Mouse (Mus musculus): ENCODE measurements around the gene Ccdc157.

The Ccdc157 gene

GRCm38 (mm10) chr11:4101851-4102250 is 58.2 kb downstream of the Ccdc157 start:
- DNase-seq (ENCODE audit: low read depth): no peak

GRCm38 (mm10) chr11:4099447-4099846 is 60.6 kb downstream of the Ccdc157 start:
- no peak for DNase-seq (ENCODE audit: low read depth)

DNA sequence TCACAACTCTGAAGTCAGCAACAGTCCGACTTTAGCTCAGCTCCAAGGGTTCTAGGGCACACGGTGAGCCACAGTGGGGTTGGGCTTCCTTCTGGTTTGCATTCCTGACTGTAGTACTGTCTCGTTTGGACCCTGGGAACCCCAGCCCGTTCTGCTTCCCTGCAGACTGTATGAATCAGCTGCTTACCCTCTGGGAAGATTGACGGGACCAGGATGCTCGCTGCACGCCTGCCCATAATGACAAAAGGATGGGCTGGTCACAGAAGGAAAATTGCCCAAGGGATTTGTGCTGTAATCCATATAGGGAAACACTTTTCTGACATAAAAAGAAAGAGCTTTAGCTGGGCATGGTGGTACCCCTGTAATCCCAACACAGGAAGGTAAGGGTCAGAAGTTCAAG is 61.3 kb downstream of the Ccdc157 start:
- no peak for DNase-seq (ENCODE audit: low read depth)

DNA sequence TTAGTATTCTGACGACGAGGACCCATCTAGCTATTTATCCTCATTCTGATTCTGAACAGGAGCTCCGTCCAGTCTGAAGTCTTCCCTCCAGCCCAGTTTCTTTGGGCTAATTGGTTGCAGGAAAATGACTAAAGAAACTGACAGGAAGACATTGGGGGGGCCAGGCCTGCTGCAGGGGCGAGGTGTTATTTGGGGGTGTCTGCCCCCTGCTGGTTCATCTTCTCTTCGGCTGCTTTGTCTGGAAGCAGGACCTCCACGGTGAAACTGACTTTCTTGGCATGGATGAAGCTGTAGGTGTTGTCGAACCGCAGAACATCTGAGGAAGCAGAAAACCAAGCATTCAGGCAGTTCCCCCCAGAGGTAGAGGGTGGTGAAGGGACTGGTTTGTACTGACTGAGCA is 62.0 kb downstream of the Ccdc157 start:
- no peak for DNase-seq (ENCODE audit: low read depth)

- no peak for DNase-seq (ENCODE audit: low read depth)
Measured at GRCm38 (mm10) chr11:4097091-4097621, 62.9 kb downstream of the Ccdc157 start.

DNA sequence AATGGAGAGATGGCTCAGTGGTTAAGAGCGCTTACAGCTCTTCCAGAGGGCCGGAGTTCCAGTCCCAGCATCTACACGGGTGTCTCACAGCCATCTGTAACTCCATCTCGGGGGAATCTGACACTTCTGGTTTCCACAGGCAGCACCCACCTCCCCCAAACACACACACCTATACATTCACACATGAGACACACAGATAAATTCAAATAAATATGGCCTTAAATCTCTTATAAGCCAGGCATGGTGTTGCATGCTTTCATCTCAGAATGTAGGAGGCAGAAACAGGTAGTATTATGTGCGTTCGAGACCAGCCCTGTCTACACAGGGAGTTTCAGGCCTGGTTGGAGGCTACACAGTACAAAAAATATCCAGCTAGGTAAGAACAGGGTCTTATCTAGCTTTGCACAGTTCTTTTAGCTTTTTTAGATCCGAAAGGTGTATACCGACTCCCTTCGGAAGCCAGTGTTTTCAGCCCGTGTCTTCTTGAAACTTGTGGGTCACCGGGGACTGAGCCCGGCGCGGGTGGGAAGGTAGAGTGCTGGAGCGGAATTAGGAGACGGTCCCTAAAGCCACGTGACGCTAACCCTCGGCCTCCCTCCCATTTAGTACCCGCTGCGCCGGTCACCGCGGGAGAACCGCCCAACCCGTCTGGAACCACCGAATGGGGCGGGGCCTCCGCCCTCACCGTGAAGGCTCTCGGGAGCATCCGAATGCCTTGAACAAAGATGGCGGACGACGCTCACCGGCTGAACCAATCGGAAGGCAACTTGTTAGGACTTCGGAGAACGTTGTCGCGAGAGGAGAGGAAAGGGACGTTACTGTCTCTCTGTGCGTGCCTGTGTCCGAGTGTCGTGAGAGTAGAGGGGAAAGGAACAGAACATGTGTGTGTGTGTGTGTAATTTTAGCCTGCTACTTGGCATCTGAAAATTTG is 63.8 kb downstream of the Ccdc157 start:
- peak; percentile 98 for DNase-seq (ENCODE audit: low read depth)

- DNase-seq (ENCODE audit: low read depth): no peak
Measured at GRCm38 (mm10) chr11:4095171-4096053, 64.7 kb downstream of the Ccdc157 start, which contains the start of gene Mtfp1. Mtfp1 (minus strand) TSS chr11:4095445.

DNA sequence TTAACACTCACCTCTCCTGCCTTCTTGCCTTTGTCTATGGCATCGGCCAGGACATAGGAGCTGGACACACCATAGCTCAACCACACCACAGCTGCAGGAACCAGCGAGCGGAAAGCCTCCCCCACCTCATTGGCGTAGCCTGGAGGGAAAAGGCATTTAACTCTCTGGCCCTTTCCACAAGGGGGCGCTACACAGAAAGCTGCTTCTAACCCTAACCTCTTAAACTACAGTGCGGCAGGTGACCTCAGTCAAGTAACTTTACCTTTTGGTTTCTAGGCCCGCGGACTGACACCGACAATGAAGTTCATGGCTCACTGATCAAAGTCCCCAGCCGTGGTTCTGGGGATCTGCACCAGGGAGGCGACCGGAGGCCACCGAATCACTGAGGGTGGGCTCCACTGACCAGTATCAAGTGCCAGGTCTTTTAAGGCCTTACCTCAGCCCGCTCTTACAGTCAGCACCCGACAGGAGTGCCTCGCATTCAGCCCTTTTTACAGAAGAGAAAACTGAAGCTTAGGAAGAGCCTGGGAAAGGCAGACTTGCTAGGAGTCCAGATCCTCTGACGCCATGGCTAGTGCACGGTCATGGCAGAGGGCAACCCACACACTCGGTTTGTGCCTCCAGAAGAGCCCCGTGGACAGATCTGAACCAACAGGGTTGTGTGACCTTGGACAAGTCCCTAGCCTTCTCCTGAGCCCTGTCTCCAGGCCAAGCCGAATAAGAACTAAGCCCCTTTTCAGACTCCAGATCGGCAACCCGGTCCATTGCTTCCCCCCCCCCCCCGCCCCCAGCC is 65.5 kb downstream of the Ccdc157 start:
- no peak for DNase-seq (ENCODE audit: low read depth)

DNA sequence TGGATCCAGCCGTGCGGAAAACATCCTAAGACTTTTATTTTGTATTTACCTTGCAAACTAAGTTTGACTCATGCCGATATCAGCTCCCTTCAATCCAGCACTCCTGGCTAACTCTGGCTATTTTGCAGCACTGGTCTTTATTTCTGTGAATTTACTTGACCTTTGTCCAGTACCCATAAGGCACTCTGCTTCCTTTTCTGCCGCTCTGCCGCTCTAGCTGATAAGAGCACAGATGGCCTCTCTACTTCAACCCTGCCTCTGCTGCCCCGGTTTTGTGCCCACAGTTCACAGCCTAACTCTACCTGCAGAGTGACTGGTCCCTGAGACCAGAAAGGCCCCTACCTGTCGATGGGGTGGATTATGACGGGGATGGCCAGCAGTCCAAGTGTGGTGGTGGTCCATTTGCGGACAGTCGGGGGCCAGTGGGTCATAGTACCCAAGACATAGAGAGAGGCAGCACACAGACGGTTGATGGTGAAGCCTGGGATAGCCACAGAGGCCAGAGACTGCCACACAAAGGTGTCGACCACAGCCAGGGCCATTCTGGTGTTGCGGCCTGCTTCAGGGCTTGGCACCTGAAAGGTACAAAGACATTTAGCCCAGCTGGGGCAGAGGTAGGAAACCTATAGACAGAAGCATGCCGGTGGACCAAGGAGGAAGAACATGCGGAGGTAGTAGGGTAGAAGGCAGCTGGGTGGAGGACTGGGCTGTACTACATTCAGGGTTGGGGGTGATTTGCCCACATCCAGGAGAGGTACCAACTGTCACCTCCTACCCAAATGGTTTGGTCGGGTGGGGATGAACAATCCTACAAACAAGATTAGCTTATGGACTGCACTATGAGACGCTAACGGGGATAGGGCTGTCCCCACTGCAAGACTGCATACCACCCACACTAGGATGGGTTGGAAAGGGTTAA is 66.4 kb downstream of the Ccdc157 start:
- DNase-seq (ENCODE audit: low read depth): no peak
